Mouse (Mus musculus) layer of hippocampus, adult 18-20 months (tissue): ENCODE data around the gene Zmynd10. TPM values are rescaled to one million over a fixed set of nuclear protein-coding genes. Genes with fewer than 3 reads are reported as not detected.
A peak's percentile ranks its signal among the peaks of the same experiment; 100 is the strongest.
"Not testable (repeated sequence)": the region's sequence is repeated elsewhere in the genome, so short reads cannot be mapped to it uniquely, and the experiment has no call there.

Source experiments
- DNase-seq, 2 experiments: peaks; one replicate each; pipeline ENCODE4 v3.0.0; 2022; ENCODE audit warnings: low spot score in 2 of 2
- total RNA-seq, 2 experiments: library from RNA; stranded (reverse); gene quantifications; 2 replicates each; pipeline ENCODE4 v1.2.3; 2021

Zmynd10 gene
- total RNA-seq, 2 experiments from 2014 or later, result 5.7 to 6.2 TPM

- peak; percentile 93 to 96 for DNase-seq
Measured at GRCm38 (mm10) chr9:107554319-107554825, 7.3 kb downstream of the Zmynd10 start.

DNA sequence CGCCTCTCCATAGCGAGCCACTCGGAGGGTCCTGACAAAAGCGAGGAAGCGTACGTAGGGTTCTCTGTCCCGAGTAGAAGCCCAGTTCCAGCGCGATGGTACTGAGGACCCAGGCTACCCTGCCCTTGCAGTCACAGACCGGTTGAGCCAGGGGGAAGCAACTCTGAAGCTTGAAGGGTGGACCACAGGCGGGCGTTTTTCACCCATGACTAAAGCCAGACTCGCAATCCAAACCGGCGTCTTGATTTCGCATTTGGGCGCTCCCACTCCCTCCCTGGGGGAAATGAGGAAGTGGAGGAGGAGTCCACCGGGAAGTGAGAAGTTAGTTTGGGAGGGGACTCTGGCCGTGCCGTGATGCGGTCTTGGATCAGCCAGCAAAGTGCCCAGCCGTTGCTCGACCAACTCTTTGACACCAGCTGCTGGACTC is 7.9 kb downstream of the Zmynd10 start:
- no peak for DNase-seq

- no peak for DNase-seq
Measured at GRCm38 (mm10) chr9:107555701-107556100, 8.6 kb downstream of the Zmynd10 start.

DNA sequence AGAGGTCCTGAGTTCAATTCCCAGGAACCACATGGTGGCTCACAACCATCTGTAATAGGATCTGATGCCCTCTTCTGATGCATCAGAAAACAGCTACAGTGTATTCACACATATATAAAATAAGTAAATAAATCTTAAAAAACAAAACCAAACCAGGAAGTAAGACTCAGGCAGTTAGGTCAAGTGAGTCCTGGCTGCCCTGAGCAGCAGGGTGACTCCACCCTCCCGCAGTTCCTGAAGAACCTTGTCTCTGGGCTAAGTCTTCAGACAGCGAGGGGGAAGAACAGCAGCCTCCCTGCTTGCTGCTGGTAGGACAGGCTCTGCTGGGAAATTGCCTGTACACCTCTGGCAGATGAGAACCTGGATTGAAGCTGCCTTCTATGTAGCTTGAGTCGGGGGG is 9.2 kb downstream of the Zmynd10 start:
- DNase-seq, result no peak

GRCm38 (mm10) chr9:107563029-107563581 is 16.0 kb downstream of the Zmynd10 start, which contains the start of gene Tusc2:
Gene Tusc2, plus strand, starts transcription at chr9:107563255.
- DNase-seq, result peak; percentile 95 to 98

DNA sequence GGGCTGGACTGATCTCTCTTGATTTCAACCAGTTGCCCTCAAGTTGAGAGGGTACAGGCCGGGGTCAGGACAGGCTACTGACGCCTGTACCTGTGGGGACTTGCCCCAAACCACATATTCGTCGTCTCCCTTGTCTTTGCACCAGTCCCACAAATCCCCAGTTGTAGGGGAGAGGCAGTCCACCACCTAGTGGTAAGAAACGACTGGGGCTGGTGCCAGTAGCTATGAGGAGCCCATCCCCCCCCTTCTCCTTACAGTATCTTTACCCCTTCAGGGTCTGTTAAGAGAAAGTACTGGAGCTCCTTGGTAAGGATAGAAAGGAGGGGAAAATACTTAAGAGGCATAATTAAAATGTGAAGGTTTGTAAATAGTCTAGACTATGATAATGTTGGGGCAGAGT is 18.5 kb downstream of the Zmynd10 start:
- DNase-seq, result not testable (repeated sequence)

DNA sequence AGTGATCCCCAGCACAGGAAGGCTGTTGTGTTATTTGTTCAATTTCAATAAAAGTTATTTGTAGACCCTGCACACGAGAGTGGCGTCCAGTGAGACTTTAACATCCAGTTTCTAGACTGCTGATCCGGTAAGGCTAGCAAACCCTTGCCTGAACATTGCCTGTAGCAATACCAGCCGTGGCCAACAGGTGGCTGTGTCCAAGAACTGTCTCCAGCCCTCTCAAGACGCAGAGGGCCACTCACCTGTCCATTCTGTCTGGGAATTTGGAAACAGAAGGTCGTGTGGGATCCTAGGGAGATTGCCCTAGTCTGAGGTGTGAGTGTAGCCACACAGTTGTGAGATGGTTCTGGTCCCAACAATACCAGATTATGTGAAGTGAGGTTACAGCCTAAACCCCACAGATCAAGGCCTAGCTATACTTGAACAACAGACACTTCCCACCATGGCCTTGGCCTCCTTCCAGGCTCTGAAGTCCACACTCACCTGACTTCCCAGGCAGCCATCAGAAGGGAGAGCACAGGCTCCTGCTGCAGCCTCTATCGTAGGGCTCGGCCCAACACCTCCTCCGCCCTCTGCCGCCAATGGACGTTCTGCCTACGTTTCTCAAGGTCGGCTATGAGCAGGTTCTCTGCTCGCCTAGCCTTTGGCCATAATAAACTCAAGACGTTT is 19.1 kb downstream of the Zmynd10 start:
- DNase-seq, result peak in 1 of 2 experiments; percentile 79

GRCm38 (mm10) chr9:107566855-107567254 is 19.8 kb downstream of the Zmynd10 start:
- no peak for DNase-seq

DNA sequence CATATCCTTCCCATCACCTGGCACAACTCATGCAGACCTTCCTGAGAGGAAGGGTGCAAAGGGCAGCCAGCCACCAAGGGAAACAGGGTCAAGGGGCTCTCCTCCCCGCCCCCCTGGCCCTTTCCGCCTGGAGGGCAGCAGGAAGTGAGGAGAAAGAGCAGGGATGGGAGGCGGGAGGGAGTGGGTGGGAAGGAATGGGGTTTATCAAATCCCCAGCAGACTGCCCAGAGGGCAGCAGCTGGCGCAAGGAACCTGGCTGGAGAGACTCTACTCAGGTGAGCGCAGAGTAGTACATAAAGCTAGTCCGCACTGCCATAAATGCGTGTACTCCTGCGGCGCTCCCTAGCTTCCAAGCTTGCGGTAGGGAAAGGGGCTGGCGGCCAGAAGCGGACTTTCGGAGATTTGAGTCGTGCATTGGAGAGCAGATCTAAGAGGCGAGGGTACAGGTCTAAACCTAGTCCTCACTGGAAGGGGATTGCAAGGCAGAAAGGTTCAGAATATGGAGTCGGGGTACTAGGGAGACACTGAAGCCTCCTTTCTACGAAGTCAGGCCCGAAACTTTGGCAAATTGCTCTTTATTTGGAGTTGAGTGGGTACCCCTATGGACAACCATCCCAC is 20.7 kb downstream of the Zmynd10 start, which contains the start of gene Hyal2:
Hyal2 (plus strand) TSS at position 244 of the 618 bp plus-strand sequence.
- DNase-seq, result no peak

DNA sequence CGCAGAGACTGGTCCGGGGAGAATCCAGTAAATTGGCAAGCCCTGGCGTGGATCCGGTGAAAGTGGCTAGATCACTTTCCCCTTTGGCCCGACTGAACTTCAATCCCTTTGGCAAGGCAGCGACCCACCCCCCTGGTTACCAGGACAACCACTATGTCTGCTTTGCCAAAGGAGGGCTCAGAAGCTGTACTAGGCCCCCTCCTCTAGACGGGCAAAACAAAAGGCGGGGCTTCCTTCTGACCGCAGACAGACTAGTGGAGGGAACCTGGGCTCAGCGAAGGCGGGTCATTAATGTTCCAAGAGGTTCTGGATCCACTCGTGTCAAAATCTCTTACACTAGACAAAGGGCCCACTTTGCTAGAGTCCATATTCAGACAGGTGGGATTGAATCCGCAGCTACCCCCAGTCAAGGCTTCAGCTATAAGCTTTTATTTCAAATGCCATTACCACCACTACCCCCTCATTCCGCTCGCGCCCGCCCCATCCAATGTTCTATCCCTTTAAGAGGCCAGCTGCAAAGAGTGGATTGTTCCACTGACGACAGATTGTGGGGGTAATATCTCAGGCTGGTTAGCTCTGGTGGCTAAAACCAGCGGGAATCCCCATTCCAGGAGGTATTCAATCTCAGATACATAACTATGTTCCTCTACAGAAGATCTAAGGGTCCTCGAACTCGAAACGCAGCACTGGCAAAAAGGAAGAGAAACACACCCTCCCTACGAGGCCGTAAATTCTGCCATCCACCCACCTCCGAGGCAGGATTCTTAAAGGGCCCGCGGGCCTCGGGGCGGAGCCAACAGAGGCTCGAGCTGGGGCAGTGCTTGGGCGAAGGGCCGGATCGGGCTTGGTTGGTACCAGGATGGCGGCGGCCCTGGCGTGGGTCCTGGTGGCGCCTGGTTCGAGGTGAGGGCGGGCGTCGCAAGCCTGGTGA is 21.5 kb downstream of the Zmynd10 start:
- peak in 1 of 2 experiments; percentile 84 for DNase-seq

DNA sequence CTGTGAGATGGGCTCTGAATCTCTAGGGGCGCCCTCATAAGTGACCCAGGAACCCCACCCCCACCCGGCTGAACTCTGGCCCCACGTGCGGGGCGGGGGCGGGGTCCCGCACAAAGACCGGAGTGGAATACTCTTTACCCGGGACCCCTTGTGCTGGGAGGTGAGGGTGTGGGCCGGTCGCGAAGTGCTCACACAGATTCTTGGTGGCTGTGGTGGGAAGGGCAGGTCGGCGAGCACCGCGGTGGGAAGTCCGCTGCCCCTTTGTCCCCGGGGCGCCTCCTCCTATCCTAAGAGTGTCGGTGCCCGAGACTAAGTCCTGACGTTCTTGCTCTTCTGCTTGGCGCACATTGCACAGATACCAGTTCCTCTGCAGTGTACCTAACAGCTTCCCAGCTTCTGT is 22.2 kb downstream of the Zmynd10 start:
- no peak for DNase-seq

- DNase-seq, result no peak
Measured at GRCm38 (mm10) chr9:107570016-107570415, 22.9 kb downstream of the Zmynd10 start.

- no peak for DNase-seq
Measured at GRCm38 (mm10) chr9:107570845-107571244, 23.7 kb downstream of the Zmynd10 start.

- no peak for DNase-seq
Measured at GRCm38 (mm10) chr9:107571534-107572326, 24.6 kb downstream of the Zmynd10 start.

DNA sequence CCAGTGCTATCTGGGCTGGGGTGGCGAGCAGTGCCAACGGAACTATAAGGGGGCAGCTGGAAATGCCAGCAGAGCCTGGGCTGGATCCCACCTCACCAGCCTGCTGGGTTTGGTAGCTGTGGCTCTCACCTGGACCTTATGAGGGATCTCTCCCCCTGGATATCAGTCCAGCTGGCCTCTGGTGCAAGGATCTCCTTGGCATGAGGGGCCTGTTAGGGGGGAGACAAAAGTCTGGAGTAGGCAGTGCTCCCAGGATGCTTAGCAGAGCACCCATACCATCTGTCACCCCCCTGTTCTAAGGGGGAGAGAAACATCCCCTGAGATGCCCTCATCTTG is 25.2 kb downstream of the Zmynd10 start:
- DNase-seq, result no peak

- DNase-seq, result not testable (repeated sequence)
Measured at GRCm38 (mm10) chr9:107573774-107574173, 26.7 kb downstream of the Zmynd10 start.

GRCm38 (mm10) chr9:107575579-107576356 is 28.7 kb downstream of the Zmynd10 start:
- no peak for DNase-seq

DNA sequence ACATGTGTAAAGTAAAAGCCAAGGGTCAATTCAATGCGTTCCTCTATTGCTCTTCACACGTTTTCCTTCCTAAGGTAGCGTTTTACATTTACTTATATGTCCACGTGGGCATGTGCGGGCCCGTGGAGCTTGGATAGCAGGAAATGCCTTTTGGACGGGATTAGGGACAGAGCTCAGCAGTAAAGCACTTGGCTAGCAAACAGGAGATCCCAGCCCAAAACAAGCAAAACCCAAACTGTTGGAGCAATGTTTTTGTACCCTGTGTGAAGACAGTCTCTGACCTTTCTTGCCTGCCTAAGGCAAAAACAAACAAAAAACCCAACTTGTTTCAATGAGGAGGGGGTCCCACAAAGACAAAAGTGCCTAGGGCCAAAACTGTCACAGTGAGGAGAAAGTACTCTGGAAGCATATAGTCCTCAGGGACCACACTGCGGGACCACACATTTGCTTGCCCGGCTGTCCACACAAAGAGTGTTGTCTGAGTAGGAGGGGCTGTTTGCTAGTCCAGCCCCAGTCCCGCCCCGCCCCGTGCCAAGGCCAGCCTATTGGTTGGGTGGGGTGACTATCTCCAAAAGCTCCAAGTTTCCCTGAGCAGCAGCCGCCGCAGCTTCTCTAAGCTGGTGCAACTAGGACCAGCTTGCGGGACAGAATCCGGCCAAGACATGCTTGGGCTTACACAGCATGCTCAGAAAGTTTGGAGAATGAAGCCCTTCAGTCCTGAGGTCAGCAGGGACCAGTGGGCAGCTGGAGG is 29.4 kb downstream of the Zmynd10 start, which contains the start of gene Hyal1:
Hyal1 (plus strand) TSS at position 571 of the 751 bp plus-strand sequence.
- DNase-seq, result peak in 1 of 2 experiments; percentile 49

- DNase-seq, result no peak
Measured at GRCm38 (mm10) chr9:107577871-107578270, 30.8 kb downstream of the Zmynd10 start.
